Mouse (Mus musculus): Measurements from ENCODE around the gene Man2a1. TPM values are rescaled to one million over a fixed set of nuclear protein-coding genes. Genes with fewer than 3 reads are reported as not detected.

Gene Man2a1
- 10 to 100 TPM; 66.9 TPM for total RNA-seq (2023)

GRCm38 (mm10) chr17:64600372-64601090 lies at the start of gene Man2a1:
TSS of gene Man2a1 (plus strand) at chr17:64600736.

Other genes starting within 250 kb of the Man2a1 start
- not detected for gene 4930583I09Rik, start 235.3 kb downstream of the Man2a1 start, total RNA-seq (2023)

Data from B cell, adult 67 days (primary cell).